Mouse (Mus musculus) layer of hippocampus, adult 11-12 months (tissue): ENCODE data around the gene Man2a1.
"Not testable (repeated sequence)": the region's sequence is repeated elsewhere in the genome, so short reads cannot be mapped to it uniquely, and the experiment has no call there.

Experiments
- DNase-seq: peaks from one replicate; pipeline ENCODE4 v3.0.0; 2022; ENCODE audit warnings: low spot score

The Man2a1 gene

DNA sequence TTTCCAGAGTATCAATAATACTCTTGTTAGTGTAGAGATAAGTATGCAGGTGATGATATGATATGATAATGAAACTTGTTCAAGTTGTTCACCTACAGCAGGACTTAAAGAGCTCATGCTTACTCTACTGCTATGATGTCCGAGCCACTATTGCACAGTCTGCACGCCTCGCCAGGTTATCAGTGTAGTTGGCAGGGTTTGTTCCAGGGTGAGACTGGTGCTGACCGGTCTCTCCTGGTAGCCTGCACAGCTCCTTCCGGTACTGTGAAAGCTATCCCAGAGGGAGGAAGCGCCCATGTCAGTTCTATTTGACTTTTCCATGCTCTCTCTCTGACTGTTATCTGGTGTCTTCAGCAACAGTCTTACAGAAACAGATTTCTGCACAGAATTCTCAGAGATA, 107.0 kb downstream of the Man2a1 start:
- DNase-seq: no peak

DNA sequence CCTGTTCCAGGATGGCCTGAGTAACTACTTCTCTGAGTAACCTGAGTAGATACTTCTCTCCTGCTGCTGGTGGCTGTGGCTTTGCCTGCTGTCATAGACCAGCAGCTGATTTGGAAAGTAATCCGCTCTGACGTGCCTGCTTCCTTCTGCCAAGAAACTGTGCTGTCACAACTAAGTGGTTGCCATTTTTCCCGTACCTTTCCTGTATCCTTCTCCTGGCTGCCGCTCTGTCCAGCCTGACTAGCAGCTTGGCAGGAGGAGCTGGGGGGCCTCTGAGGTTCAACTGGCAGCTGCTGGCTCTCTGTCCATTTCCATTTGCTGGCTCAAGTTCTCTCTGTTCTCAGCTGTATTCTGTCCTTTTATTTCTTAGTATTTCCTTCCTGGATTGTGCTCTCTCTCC, 115.8 kb downstream of the Man2a1 start:
- DNase-seq: no peak

DNA sequence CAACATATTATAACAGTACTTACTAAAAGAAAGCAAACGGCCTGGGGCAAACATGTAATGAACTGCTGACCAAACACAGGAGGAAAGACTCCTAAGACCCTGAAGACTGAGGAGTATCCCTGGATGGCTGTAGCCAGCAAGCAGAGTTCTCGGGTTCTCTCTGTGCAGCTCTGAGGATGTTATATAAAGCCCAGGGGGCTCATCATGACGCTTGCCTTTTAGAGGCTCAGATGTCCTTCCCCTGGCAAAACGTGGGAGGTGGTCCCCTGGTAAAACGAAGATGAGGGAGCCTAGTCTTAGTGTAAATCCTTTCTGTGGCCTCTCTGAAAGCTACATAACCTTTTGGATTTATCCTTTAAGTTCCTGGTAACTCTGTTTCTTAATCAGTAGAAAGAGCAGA, 119.2 kb downstream of the Man2a1 start:
- no peak for DNase-seq

DNA sequence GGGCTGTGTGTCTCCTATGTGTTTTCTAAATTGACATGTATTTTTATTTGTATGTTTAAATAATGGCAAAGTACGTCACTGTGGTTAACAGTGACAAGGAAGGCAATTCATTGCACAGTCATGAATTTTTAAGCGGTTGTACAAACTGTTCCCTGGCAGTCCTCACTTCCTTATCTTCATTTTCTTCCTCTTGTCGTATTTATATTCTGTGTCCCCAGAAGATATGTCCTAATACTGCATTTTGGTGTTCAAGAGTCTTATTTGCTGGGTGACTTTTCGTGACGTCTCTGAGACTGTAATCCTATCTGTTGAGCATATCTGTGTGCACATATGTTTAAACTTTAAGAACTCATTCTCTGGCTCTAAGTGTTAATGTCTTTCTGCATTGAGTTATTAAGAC, 120.6 kb downstream of the Man2a1 start:
- no peak for DNase-seq

DNA sequence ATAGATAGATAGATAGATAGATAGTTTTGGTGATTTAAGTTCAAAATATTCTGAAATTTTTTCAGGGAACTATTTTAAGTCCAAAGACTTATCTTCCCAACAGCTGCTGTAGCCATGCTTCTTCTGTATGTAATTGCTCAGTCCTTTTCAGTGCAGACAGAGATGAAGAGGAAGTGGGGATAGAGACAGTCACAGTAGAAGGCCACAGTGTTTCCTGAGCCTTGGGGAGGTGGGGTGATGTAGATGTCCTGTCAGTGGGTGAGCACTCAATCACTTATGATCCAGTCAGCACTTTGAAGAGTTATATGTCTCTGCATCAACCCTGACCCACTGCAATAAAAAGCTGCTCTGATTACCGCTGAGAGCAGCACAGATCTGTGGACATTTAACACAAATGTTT, 122.6 kb downstream of the Man2a1 start:
- DNase-seq: no peak

DNA sequence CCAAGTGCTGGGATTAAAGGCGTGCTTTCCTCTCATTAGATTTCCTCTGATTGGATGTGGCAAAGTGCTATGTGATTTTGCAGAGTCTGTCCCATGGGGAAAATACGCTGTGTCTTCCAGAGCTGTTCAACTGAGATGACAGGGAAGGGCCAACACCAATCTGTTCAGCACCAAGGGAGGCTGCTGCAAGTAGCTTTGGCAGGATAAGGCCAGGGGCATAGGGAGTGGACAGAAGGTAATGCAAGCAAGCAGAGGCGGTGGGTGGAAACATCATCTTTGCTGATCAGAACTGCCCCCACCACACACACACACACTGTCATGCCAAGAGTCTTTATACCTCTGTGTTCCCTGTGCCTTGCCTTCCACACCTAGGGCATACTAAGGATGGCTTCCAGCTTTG, 124.7 kb downstream of the Man2a1 start:
- no peak for DNase-seq

DNA sequence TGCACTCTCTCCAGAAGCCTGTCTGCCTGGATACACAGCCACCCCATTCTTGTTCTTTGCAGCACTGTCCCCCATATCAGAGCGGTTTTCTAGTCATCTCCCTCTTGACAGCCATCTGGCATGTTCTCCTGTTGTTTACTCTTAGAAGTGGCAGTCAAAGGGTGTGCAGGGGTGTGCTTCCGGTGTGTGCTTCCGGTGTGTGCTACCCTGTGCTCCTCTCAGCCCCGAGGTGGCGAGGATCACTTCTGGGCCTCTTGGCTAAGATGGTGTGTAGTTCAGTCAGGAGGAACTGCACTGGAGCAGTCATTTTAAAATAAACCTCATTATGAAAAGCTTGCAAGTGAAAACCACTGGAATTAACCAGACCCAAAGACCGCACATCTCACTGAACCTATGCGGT, 125.5 kb downstream of the Man2a1 start:
- no peak for DNase-seq

DNA sequence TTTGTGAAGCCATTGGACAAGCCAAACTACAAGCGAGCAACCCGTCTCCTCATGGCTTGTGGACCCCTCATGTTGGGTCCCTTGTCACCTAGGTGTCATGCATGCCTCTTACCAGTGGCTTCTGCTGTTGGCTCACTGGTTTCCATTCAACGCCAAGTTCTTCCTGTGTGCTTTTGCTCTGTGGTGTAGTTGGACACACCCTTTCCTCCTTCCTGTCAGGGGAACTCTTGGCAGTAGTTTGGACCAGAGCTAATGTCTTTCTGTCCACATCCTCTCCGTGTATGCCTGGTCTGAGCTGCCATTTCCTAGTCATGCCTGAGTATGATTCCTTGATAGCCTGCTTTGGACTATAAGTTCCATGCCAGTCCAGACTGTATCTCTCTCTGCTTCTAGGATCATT, 135.0 kb downstream of the Man2a1 start:
- DNase-seq: no peak

DNA sequence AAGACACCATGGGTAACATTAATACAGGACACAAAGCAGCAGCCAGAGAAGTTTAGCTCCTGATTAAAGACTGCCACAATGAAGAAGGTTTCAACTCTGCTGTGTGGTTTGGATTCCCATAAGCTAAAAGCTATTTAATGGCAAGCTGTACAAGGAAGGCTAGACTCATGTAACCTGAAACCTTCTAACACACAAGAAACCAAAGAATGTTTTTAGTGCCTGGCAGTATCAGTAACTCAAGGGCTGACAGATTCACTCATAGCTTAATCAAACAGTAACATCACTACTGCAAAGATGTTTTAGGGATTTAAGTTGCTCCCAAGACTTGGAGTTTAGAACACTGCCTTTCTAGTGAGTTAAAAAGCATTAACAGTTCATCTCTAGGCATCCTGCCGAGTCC, 137.4 kb downstream of the Man2a1 start:
- DNase-seq: no peak

DNA sequence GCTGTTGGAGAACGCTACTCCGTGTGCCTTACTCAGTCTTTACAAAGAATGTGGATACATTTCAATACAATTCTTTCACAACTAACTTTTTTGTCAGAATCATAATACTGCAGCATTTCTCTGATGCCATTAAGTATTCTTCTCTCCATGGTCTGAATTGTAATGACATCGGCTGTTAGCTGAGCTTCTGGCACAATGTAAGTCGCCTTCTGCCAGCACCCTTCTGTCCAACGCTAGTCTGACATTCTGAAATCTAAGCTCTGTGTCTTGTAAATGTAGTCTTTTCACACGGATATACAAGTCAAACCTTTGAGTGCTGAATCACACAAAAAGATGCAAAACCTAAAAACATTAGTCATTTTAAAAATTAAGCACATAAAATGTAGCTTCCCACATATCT, 138.6 kb downstream of the Man2a1 start:
- no peak for DNase-seq

DNA sequence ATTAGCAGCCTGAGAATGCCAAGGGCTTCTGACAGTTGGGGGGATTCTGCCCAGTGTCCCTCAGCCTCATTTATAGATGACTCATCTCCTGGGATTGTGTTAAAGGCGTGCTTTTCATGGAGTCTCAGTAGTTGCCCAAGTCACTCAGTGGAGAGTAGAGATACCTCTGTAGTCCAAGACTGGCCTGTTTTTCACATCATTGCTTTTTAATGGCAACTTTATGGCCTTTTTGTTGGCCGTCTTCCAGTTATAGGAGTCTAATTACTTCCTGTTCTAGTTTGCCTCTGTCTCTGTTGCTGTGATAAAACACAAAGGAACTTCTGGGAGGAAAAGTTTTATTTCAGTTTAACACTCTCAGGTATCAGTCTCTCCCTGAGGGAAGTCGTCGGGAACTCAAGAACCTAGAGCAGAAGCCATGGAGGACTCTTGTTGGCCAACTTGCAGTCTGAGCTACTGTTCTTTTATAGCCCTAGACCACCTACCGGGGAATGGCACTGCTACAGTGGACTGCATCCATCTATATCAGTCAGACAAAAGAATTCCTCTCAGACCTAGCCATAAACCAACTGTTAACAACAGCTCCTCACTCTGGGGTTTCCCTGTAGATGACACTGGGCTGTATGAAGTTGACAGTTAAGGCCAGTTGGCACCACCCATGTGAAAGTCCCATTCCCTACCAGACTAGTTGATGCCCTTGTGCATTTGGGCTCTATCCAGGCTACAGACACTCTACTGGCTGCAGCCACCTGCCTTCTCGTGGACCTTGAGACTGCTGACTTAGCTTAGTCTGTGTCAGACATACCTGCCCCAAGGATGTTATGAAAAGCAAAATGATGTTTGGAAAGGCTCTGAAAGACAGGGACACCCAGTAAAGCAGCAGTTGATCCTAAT, 142.4 kb downstream of the Man2a1 start:
- no peak for DNase-seq

DNA sequence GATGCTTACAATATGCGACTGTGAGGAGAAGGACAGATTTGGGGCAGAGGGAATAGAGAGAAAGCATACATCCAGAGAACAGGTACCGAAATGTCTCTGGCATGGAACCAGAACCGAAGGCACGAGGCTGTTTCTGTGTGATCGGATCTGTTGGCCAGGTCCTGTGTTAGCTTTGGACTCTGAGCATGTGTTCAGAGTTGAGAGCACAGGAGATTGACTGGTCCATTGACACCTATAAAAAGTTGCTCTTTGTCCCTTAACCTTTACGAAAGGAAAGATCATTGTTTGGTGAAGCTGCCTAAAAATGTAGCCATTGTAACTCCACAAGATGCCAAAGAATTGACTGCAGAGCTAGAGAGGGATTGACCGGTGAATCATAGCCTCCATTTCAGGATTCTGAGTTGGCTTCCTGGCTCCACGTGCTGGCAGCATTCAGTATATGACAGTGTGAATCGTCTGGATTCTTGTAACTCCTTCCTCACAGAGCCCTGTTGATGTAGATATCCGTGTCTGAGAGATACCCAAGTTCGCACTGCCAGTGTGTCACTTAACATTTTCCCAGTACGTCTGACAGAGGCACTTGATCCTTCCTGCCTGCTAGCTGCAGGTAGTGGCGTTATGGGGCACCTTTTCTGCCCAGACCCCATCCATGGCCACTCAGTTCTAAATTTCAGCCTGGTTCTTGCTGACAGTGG, 143.2 kb downstream of the Man2a1 start:
- no peak for DNase-seq

DNA sequence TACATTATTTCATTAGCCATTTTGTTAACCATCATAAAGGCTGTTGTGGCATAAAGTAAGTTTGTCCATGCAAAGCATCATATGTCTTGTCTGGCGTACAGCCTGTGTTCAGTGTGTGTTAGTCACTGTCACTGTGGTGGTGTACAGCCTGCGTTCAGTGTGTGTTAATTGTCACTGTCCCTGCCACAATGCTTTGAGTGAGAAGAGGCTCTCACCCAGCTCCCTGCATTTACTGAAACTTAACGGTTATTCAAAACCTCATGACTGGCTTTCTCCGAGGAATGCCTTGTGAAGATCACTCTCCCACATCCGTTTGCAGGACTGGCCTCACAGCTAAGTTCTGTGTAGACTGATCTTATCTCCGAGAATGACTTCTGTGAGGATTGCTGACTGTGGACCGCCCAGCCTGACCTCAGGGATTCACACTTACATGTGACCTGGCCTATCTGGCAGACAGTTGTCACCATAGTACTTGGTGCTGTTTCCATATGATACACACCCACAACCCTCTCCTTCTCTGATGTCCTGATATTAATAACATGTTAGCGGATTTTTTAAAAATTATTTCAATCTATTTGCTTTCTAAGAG, 146.2 kb downstream of the Man2a1 start:
- DNase-seq: no peak

DNA sequence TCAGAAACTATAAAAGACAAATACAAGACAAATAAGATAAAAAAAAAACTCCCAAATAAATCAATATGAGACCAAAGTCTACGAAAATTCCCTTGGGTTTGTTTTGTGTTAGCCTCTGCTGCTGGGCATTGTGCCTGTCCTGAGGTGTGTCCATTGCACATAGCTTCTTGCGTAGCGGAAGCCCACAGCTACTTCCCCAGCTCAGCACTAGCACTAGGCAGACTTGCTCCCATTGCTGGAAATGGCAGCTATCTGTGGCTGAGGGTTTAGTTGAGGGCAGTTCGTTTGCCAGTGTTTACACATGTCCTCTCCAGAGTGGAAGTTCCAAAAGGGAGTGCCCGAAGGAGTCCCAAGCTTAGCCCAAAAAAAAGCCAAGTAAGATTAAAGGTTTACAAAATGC, 146.9 kb downstream of the Man2a1 start:
- DNase-seq: no peak

DNA sequence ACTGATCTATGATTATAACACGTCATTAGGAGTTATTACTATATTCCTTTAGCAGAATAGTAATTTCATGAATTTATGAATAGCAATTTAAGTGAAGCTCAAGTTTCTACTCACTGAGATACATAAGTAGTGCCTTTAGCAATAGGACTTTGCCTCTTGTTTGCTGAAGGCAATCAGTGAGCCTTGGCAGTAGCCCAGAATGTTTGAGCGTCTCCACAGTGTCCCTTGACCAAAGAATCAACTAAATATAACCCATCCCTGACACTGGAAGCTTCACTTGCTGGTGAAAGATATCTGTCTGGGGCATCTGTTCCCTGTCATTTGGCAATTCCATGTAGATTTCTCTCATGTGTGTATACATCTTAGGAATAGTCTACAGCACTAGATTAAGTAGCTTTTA, 147.6 kb downstream of the Man2a1 start:
- DNase-seq: no peak

DNA sequence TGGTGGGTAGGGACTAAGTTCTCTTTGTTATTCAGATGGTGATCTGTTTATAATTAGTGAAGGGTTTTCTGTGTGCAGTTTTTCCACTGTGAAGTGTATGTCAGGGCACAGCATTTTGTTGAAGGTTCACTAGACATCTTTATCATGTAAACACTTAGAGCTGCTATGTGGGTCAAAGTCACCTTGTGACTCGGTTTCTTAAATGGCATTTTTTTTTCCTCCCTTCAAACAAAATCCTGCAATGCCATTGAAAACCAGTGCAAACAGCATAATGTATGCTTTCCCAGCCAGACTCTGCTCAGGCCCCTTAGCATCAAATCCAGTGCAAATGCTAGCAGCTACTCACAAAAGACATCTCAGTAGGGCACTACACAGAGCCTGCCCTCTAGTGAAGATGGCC, 148.6 kb downstream of the Man2a1 start:
- DNase-seq: no peak

DNA sequence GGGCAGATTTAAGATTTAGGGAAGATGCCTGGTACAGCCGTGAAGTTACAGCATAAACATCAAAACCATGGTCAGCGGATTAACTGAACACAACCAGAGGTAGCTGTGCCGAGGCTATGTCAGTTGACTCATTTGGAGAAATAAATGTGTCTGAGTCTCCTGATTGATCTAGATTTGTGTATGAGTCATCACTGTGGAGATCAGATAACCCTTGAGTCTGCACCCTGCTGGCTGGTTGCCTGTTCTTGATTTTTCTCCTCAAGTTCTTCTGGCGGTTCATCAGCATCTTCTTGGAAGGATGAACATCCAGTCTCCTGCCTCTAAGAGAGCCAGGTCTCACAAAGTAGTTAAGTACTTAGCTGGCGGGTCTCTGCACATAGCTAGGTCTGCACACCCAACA, 150.7 kb downstream of the Man2a1 start:
- no peak for DNase-seq

DNA sequence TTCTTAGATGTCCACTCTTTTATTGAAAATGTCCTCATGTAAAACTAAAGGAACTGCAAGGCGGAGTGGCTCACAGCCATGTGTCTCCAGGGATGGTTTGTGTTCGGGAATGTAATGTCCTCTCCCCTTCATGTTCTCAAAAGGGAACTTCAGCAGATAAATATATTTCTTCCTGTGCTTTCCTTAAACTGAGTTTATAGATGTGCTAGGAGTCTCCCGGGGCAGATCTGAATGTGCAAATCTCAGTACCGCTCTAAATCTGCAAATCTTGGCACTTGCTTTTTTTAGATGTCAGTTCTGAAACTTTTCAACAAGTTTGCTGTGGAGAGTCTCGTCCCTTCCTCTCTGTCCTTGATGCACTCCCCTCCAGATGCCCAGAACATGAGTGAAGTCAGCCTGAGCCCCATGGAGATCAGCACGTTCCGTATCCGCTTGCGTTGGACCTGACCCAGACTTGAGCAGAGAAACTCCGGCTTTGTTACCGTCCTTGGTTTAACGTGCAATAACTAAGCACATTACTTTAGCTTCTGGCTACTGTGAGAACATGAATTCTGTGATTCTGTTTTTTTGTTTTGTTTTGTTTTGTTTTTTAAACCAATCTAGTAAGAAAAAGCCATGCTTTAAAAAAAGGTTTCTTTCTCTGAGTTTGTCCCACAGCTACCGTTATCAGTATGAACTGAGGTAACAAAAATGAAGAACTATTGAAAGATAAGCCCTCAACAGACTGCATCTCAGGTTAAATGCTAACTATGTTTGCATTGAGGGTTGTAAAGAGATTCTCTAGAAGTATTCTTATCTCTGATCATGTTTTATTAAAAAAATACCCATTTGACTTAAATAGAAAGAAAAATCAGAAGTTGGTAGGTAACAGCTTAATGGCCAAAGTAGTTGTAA, 151.8 kb downstream of the Man2a1 start:
- DNase-seq: no peak

DNA sequence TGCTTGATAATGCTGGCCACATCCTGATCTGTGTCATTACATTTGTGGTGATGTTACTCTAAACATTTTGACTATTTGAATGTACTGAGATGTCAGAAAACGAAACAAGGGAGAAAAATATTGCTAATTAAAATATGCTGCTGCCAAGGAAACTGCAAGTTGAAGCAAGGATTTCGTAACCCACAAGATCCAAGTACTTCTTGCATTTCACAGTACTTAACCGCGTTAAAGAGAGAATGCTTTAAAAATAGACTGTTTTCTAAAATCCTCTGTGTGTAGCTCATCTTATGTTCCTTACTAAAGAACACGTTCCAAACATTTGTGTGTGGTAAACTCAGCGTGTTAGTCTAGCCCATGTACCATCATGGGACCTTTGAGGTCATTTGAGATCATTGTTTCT, 153.0 kb downstream of the Man2a1 start:
- no peak for DNase-seq

DNA sequence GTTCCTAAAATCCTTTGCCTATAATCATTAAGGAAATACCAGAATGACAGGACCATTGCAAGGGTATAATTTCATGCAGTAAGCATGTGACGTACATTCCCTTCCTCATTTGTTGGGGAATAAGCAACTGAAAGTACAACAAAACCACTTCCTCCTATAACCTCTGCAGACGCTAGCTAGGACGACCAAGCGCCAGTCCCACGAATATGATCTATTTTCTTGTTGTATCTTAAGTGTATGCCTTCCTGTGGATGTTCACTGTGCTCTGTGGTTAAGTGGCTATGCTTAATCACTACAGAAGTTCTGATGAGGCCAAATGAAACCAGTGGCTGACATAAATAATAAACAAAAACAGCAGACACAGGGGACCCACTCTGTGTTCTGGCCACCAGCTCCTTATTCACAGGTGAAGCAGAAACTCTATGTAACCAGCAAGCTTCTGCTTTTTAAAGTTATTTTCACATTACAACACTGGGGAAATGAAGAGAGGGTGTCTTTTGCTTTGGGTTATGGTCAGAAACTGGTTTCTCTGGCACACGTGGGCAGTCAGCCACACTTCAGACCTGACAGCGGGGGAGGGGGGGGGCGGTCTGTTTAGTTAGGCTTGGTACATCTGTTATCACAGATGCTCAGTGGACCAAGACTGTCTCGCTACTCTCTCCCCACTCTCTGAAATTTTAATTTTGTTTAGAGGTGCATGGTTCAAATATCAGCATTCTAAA, 153.8 kb downstream of the Man2a1 start:
- DNase-seq: no peak

DNA sequence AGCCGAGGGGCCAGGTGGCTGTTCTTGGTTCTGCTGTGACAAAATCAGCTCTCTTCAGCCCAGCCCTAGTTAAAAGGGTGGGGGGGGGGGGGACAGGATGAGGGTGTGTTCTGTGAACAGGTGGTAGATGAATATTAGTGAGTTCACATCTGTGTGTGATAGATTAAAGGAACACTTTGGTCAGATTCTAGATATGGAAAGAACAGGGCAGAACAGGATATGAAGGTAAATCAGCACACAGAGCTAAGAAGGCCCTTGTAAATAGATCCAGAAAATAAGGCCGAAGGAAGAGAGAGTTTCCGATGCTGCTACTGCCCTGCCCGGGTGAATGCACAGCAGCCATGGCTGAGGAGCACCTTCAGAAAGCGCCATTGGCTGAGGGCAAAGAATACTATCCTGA, 154.7 kb downstream of the Man2a1 start:
- DNase-seq: no peak

DNA sequence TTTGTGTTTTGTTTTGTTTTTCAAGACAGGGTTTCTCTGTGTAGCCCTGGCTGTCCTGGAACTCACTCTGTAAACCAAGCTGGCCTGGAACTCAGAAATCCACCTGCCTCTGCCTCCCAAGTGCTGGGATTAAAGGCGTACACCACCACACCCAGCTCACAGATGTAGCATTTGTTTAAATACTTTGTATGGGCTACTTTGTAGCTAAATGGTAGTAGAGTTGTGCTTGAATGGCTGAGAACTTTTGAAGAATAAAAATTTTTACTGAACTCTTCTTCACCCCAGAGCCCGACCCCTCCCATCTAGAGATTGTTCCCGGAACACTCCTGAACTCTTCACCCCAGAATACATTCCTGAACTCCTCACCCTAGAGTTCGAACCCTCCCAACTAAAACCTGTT, 162.1 kb downstream of the Man2a1 start:
- DNase-seq: not testable (repeated sequence)
